Mouse (Mus musculus) midbrain, postnatal 0 days (tissue): ENCODE data around the gene Atf7. TPM values are rescaled to one million over a fixed set of nuclear protein-coding genes. Genes with fewer than 3 reads are reported as not detected.
A peak's percentile ranks its signal among the peaks of the same experiment; 100 is the strongest.

ENCODE experiments used
- ATAC-seq: fragments of 200-750 bp; cut with Nextera tagmentation; 2 replicates; pipeline ENCODE4 v1.8.0; 2017; ENCODE audit warnings: moderate number of reproducible peaks, mild to moderate bottlenecking, moderate TSS enrichment, moderate library complexity; ENCODE audit not compliant: low FRiP score
- DNase-seq: peaks from one replicate; pipeline ENCODE4 v3.0.0-alpha.2; 2015; ENCODE audit warnings: low spot score
- H3K27ac ChIP-seq: fragments of 300-500 bp; sonication (generic); 2 replicates; pipeline ENCODE4 v1.5.1; 2014; ENCODE audit warnings: low read depth, mild to moderate bottlenecking, low read length, mixed read lengths
- H3K27me3 ChIP-seq: fragments of 300-500 bp; sonication (generic); 2 replicates; pipeline ENCODE4 v1.6.1; 2014; ENCODE audit warnings: low read length, control low read depth, mixed read lengths; ENCODE audit not compliant: insufficient read depth
- H3K36me3 ChIP-seq: fragments of 300-500 bp; sonication (generic); 2 replicates; pipeline ENCODE4 v1.6.1; 2014; ENCODE audit warnings: low read length, control low read depth, mixed read lengths; ENCODE audit not compliant: insufficient read depth
- H3K4me1 ChIP-seq: fragments of 300-500 bp; sonication (generic); 2 replicates; pipeline ENCODE4 v1.6.1; 2014; ENCODE audit warnings: mild to moderate bottlenecking, control low read depth, antibody characterized with exemption, low read length, mixed read lengths; ENCODE audit not compliant: insufficient read depth
- H3K4me2 ChIP-seq: fragments of 300-500 bp; sonication (generic); 2 replicates; pipeline ENCODE4 v1.6.1; 2014; ENCODE audit warnings: low read depth, mild to moderate bottlenecking, low read length, mixed read lengths; ENCODE audit not compliant: poor library complexity, severe bottlenecking
- H3K4me3 ChIP-seq: fragments of 300-500 bp; sonication (generic); 2 replicates; pipeline ENCODE4 v1.5.1; 2014; ENCODE audit warnings: low read depth, mild to moderate bottlenecking, low read length, moderate library complexity
- H3K9ac ChIP-seq: fragments of 300-500 bp; sonication (generic); replicated peaks from 2 replicates; pipeline ENCODE4 v1.6.1; 2014; ENCODE audit warnings: mild to moderate bottlenecking, low read length, moderate library complexity, mixed read lengths; ENCODE audit not compliant: poor library complexity, severe bottlenecking
- H3K9me3 ChIP-seq: fragments of 300-500 bp; sonication (generic); 2 replicates; pipeline ENCODE4 v1.6.1; 2016; ENCODE audit warnings: low read length, control low read depth
- CTCF ChIP-seq: IDR thresholded peaks from 2 replicates; pipeline ENCODE4 v1.5.1; 2016; ENCODE audit warnings: antibody characterized with exemption, mild to moderate bottlenecking
- WGBS: fragments of 180-500 bp; shearing (Covaris S2); extraction: QIAGEN DNeasy Blood & Tissue Kit; methylation state at CpG from one replicate; pipeline ENCODE4 v1.1.7; 2014; 5-methylcytosine and 5-hydroxymethylcytosine counted together
- polyA plus RNA-seq: library from polyadenylated mRNA; unstranded; fragments of >200 nt; fragmentation: Nextera tagmentation; extraction: Ambion mirVana; gene quantifications from 2 replicates; pipeline ENCODE4 v1.2.1, GENCODE M21; 2015
- total RNA-seq: library from RNA; depleted of rRNA; stranded (reverse); fragments of >200 nt; gene quantifications from 2 replicates; pipeline ENCODE4 v1.2.3, GENCODE M21; 2014

The Atf7 gene
- total and polyA plus RNA-seq, 2 experiments from 2014 or later = 10.9 to 18.6 TPM

DNA sequence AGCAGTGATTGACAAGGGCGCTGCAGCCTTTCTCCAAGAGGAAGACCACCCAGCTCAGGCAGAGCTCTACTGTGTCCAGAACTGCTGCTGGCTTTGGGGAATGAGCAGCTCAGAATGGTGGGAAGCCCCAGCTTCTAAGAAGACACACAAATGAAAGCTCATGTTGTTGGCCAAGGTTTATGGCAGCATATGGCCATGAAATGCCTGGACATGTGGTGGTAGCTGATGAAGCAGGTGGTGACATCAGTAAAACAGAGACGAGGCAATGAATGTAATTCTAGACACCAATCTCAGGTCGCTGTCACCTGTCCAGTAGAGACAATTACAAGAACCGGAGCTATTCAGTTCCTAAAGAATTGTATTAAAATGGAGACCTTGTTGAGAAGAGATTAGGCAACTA, 80.5 kb downstream of the Atf7 start:
- no peaks in the 10 kb centered on the region for H3K27me3 ChIP-seq
- H3K36me3 ChIP-seq = peaks cover 28% of the 10 kb centered on the region
- TF ChIP-seq CTCF = no peak
- no peaks in the 10 kb centered on the region for H3K4me1 ChIP-seq
- H3K27ac ChIP-seq = no peak overlapping the region
- DNase-seq (peak; percentile 21), ATAC-seq (no peak)
- no peaks in the 10 kb centered on the region for H3K9me3 ChIP-seq
- H3K4me2 ChIP-seq = no peak overlapping the region
- no peak overlapping the region for H3K4me3 ChIP-seq
- no peak overlapping the region for H3K9ac ChIP-seq
- WGBS = 91% methylated on average over 4 of the region's 4 CpGs

DNA sequence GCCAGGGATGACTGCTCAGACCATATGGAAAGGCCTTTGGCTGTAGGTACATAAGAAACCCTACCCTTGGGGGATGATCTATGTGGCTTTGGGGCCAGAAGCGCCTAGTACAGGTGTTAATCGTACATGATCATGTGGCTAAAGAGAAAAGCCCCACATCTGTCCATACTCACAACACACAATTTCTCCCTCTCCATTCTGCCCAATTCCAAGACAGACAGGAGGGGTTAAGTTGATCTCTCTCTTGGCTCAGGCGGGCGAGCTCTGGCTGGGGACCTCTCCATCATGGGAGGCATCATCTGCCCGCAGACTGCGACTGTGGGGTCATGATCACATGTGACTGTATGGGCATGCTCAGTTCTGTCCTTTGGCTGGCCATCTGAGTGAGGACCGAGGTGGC, 91.3 kb downstream of the Atf7 start:
- Histone ChIP-seq H3K4me2 (no peak overlapping the region), H3K9me3 (no peaks in the 10 kb centered on the region), H3K27ac (no peak overlapping the region), H3K36me3 (peaks cover 47% of the 10 kb centered on the region), H3K9ac (no peak overlapping the region), H3K27me3 (no peaks in the 10 kb centered on the region), H3K4me1 (no peaks in the 10 kb centered on the region), H3K4me3 (no peak overlapping the region)
- WGBS = 93% methylated on average over 7 of the region's 7 CpGs
- no peak for DNase-seq
- no peak for TF ChIP-seq CTCF
- ATAC-seq = no peak

DNA sequence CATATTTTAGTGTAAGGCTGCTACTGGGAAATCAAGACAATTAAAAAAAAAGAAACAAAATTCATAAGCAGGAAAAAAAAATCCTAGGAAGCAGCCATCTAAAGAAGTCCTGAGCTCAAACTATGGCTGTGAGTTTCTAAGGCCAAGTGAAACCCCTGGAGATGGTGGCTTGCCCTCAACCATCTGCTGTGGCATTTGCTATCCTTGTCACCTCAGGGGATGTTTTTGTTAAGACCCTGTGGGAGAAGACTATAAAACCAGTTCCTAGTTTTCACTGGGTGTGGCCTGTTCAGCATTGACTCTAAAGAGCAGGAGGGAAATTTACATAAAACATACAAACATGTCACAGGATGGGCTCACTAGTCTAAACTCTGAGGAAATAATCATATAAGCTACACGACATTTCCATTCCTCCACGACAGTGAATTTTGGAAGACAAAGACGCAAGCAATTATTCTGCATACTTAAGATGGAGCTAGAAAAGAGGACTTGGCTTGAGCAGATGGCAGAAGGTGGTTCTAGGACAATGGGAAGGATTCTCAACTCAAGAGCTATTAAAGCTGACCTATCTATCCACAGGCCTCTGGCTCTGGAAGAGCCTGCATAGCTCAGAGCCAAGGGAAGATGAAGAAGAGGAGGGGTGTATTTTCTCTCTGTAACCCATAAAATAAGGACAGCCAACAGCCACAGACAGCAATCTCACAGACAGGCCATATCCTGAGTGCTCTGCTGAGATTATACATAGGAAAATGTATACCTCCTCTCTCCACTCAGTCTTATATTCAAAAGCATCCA, 93.0 kb downstream of the Atf7 start:
- no peak for TF ChIP-seq CTCF
- no peak overlapping the region for H3K4me3 ChIP-seq
- no peak for ATAC-seq
- H3K4me1 ChIP-seq = no peaks in the 10 kb centered on the region
- DNase-seq = peak; percentile 37
- H3K9me3 ChIP-seq = no peaks in the 10 kb centered on the region
- no peak overlapping the region for H3K9ac ChIP-seq
- no peak overlapping the region for H3K4me2 ChIP-seq
- H3K27me3 ChIP-seq = no peaks in the 10 kb centered on the region
- H3K36me3 ChIP-seq = peaks cover 55% of the 10 kb centered on the region
- 86% methylated on average over 3 of the region's 3 CpGs for WGBS
- no peak overlapping the region for H3K27ac ChIP-seq

DNA sequence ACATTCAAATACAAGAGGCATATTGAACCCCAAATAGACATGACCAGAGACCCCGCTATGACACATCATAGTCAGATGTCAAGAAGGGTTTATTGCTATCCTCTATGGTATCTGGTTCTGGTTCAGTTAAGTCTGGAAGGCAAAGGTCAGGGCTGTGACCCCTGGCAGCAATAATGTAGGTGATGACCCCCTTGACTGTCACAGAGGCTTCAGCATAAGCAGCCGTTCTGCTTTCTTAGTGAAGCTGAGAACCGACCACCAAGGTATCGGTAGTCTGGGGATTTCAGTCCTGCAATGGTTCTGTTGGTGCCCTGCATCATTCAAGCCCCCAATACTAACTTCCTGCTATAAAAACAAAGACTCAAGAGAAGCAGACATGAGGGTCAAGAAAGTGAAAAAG, 93.7 kb downstream of the Atf7 start:
- no peaks in the 10 kb centered on the region for H3K4me1 ChIP-seq
- TF ChIP-seq CTCF = no peak
- DNase-seq = no peak
- H3K27me3 ChIP-seq = no peaks in the 10 kb centered on the region
- ATAC-seq = no peak
- H3K9ac ChIP-seq = no peak overlapping the region
- 91% methylated on average over 4 of the region's 4 CpGs for WGBS
- H3K4me2 ChIP-seq = no peak overlapping the region
- no peak overlapping the region for H3K4me3 ChIP-seq
- H3K27ac ChIP-seq = no peak overlapping the region
- no peaks in the 10 kb centered on the region for H3K9me3 ChIP-seq
- peaks cover 55% of the 10 kb centered on the region for H3K36me3 ChIP-seq

DNA sequence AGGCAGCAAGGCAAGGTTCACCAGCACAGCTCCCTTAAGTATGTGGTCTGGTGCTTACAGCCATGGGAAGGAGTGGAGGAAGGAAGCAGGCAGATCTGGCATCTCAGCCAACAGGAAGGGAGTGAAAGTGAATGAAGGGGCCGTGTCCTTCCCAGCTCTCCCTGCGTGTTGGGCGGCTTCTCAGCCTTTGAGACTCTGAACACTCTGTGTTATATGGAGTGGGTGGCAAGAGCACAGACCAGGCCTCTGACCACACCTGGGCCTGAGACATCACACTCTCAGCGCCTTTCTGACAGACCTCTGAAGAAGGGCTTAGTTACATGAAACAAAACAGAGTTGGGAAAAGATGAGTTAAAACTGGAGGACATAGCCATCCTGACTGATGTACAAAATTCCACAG, 94.7 kb downstream of the Atf7 start:
- 86% methylated on average over 4 of the region's 4 CpGs for WGBS
- H3K4me1 ChIP-seq = no peaks in the 10 kb centered on the region
- no peak overlapping the region for H3K27ac ChIP-seq
- H3K27me3 ChIP-seq = no peaks in the 10 kb centered on the region
- DNase-seq (no peak), ATAC-seq (no peak)
- no peak overlapping the region for H3K4me3 ChIP-seq
- H3K9me3 ChIP-seq = no peaks in the 10 kb centered on the region
- H3K36me3 ChIP-seq = peaks cover 55% of the 10 kb centered on the region
- H3K4me2 ChIP-seq = no peak overlapping the region
- TF ChIP-seq CTCF = no peak
- H3K9ac ChIP-seq = no peak overlapping the region

DNA sequence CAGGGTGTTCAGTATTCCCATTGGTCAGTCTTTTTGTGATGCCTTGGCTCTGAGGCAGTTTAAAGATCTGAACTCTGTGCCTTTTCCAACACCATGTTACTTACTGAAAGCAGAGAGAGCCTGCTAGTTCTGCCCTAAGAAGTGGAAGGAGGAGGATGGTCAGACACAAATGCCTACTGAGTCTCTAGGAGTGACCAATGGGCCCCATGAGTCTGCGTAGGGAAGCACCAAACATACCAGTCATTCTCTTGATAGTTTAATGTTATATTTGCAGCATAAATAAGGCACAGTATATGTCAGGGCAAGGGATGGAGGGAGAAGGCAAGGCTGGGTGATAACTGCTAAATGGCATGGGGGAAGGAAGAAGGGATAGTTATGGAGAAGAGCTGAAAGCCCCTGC, 96.9 kb downstream of the Atf7 start:
- Histone ChIP-seq H3K27me3 (no peaks in the 10 kb centered on the region), H3K4me2 (no peak overlapping the region), H3K27ac (no peak overlapping the region), H3K4me3 (no peak overlapping the region), H3K9ac (no peak overlapping the region), H3K9me3 (no peaks in the 10 kb centered on the region), H3K36me3 (peaks cover 54% of the 10 kb centered on the region), H3K4me1 (no peaks in the 10 kb centered on the region)
- no peak for ATAC-seq
- TF ChIP-seq CTCF = no peak
- no peak for DNase-seq
- 100% methylated on average over 1 of the region's 1 CpGs for WGBS
